Mouse (Mus musculus) limb, embryonic 15.5 days (tissue): ENCODE data around the gene Gm2381. TPM values are rescaled to one million over a fixed set of nuclear protein-coding genes. Genes with fewer than 3 reads are reported as not detected.
"Not testable (repeated sequence)": the region's sequence is repeated elsewhere in the genome, so short reads cannot be mapped to it uniquely, and the experiment has no call there.

Source experiments
- ATAC-seq: fragments of 200-750 bp; cut with Nextera tagmentation; 2 replicates; pipeline ENCODE4 v1.8.0; 2017; ENCODE audit warnings: low read depth, moderate TSS enrichment; ENCODE audit not compliant: insufficient number of reproducible peaks, low FRiP score, low TSS enrichment
- H3K27ac ChIP-seq: fragments of 300-500 bp; sonication (generic); 2 replicates; pipeline ENCODE4 v1.5.1; 2015; ENCODE audit warnings: moderate library complexity, mild to moderate bottlenecking, inconsistent platforms
- H3K27me3 ChIP-seq: fragments of 300-500 bp; sonication (generic); 2 replicates; pipeline ENCODE4 v1.6.1; 2015; ENCODE audit warnings: inconsistent platforms
- H3K36me3 ChIP-seq: fragments of 300-500 bp; sonication (generic); 2 replicates; pipeline ENCODE4 v1.6.1; 2015; ENCODE audit warnings: inconsistent platforms
- H3K4me1 ChIP-seq: fragments of 300-500 bp; sonication (generic); 2 replicates; pipeline ENCODE4 v1.6.1; 2015; ENCODE audit warnings: inconsistent platforms
- H3K4me2 ChIP-seq: fragments of 300-500 bp; sonication (generic); 2 replicates; pipeline ENCODE4 v1.6.1; 2015; ENCODE audit warnings: mild to moderate bottlenecking, inconsistent platforms
- H3K4me3 ChIP-seq: fragments of 300-500 bp; sonication (generic); 2 replicates; pipeline ENCODE4 v1.5.1; 2015; ENCODE audit warnings: mild to moderate bottlenecking, inconsistent platforms
- H3K9ac ChIP-seq: fragments of 300-500 bp; sonication (generic); 2 replicates; pipeline ENCODE4 v1.6.1; 2015; ENCODE audit warnings: inconsistent platforms
- H3K9me3 ChIP-seq: fragments of 300-500 bp; sonication (generic); 2 replicates; pipeline ENCODE4 v1.6.1; 2016; ENCODE audit warnings: inconsistent platforms
- WGBS: fragments of 180-500 bp; shearing (Covaris S2); methylation state at CpG from one replicate; pipeline ENCODE4 v1.1.7; 2015; 5-methylcytosine and 5-hydroxymethylcytosine counted together
- polyA plus RNA-seq: library from polyadenylated mRNA; unstranded; fragments of >200 nt; fragmentation: Nextera tagmentation; extraction: Ambion mirVana; gene quantifications from 2 replicates; pipeline ENCODE4 v1.2.1, GENCODE M21; 2015

Gm2381 gene
- not detected in 2 replicates for polyA plus RNA-seq

GRCm38 (mm10) chr7:42866801-42867458, at the start of gene Gm2381:
TSS of gene Gm2381 (minus strand) at chr7:42867234.
- H3K36me3 ChIP-seq, H3K27me3 ChIP-seq, H3K9ac ChIP-seq, H3K4me1 ChIP-seq, H3K27ac ChIP-seq, ATAC-seq, H3K9me3 ChIP-seq, H3K4me3 ChIP-seq, H3K4me2 ChIP-seq: not testable (repeated sequence)
- WGBS = 81% methylated on average over 8 of the region's 8 CpGs

GRCm38 (mm10) chr7:42898067-42898466, 31.0 kb upstream of the Gm2381 start:
- not testable (repeated sequence) for H3K9ac ChIP-seq, H3K4me1 ChIP-seq, H3K9me3 ChIP-seq, H3K4me3 ChIP-seq, H3K27me3 ChIP-seq, H3K36me3 ChIP-seq, H3K4me2 ChIP-seq, H3K27ac ChIP-seq, ATAC-seq
- WGBS = 80% methylated on average over 2 of the region's 2 CpGs

DNA sequence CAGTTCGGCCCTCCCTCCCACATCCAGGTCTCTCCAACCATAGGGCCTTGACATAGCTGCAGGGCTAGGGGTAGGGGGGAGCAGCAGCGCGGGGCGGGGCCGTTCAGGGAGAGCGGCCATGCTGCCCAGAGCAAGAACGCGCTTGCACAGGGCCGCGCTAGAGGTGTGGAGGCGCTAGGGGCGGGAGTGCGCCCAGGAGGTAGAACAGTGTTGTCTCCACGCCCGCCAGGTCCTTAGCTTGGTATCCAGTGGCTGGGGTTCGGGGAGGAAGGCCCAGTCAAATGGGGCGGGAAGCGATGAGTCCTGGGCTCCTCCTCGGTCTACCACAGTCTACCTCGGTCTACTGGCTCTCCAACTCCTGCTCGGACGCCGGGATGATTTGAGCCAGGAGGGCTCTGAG, 11.1 kb upstream of the Gm2381 start:
- Histone ChIP-seq H3K9me3 (peaks cover 3% of the 10 kb centered on the region), H3K27me3 (no peaks in the 10 kb centered on the region), H3K4me2 (no peak overlapping the region), H3K4me1 (no peaks in the 10 kb centered on the region), H3K9ac (no peak overlapping the region), H3K4me3 (no peak overlapping the region), H3K27ac (no peak overlapping the region), H3K36me3 (no peaks in the 10 kb centered on the region)
- ATAC-seq = no peak
- WGBS = 49% methylated on average over 23 of the region's 23 CpGs

- H3K4me3 ChIP-seq, ATAC-seq: not testable (repeated sequence)
Observed at GRCm38 (mm10) chr7:42838366-42838765, 28.7 kb downstream of the Gm2381 start.

GRCm38 (mm10) chr7:42832221-42832620, 34.8 kb downstream of the Gm2381 start:
- H3K36me3 ChIP-seq = no peaks in the 10 kb centered on the region
- H3K4me3 ChIP-seq = no peak overlapping the region
- H3K9ac ChIP-seq = no peak overlapping the region
- ATAC-seq = no peak
- no peaks in the 10 kb centered on the region for H3K27me3 ChIP-seq
- H3K27ac ChIP-seq = no peak overlapping the region
- H3K9me3 ChIP-seq = no peaks in the 10 kb centered on the region; the same call in 1 of the 2 replicates
- H3K4me2 ChIP-seq = no peak overlapping the region
- WGBS = 82% methylated on average over 3 of the region's 3 CpGs
- no peaks in the 10 kb centered on the region for H3K4me1 ChIP-seq

More at GRCm38 (mm10) chr7:42838366-42838765, 28.7 kb downstream of the Gm2381 start:
- H3K9me3 ChIP-seq, H3K27me3 ChIP-seq, H3K27ac ChIP-seq, H3K4me2 ChIP-seq, H3K4me1 ChIP-seq, H3K9ac ChIP-seq, H3K36me3 ChIP-seq: not testable (repeated sequence)

DNA sequence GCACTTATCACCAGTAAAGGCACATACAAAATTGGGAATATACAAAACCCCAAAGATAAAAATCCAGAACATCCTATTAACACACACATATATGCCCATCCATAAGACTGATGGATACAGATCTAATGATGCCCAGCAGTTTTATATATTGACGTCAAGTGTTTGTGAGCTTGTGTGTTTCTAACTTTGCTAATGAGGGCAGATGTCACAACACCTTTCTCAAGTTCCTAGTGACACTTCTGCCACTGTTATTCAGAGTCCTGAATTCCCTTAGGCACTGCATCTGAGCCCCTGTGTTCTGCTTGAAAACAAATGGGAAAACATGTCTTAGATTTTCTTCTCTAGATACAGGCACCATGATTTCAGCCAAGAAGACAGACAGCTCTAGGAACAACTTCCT, 73.6 kb downstream of the Gm2381 start, which contains the start of gene Vmn2r62:
Gene Vmn2r62 (minus strand): TSS at position 101 of the 400 bp plus-strand sequence.
- not testable (repeated sequence) for H3K4me3 ChIP-seq, H3K36me3 ChIP-seq, H3K27ac ChIP-seq, H3K4me2 ChIP-seq, H3K9ac ChIP-seq, ATAC-seq, H3K27me3 ChIP-seq, H3K4me1 ChIP-seq, H3K9me3 ChIP-seq
- WGBS = no CpG with 5 or more reads among the region's 1 CpGs

Other genes with a start within 250 kb of the Gm2381 start
- gene Zfp976, start 224.6 kb downstream of the Gm2381 start, polyA plus RNA-seq = 2.8 and 3.0 TPM in 2 replicates
- 6.9 and 7.6 TPM in 2 replicates for gene Zfp975, start 174.5 kb downstream of the Gm2381 start, polyA plus RNA-seq
- gene Gm17067, start 140.2 kb downstream of the Gm2381 start, polyA plus RNA-seq = not detected in 2 replicates
- gene Vmn2r62, start 73.7 kb downstream of the Gm2381 start, polyA plus RNA-seq = not detected in 2 replicates
- not detected in 2 replicates for gene Vmn2r63, start 66.6 kb upstream of the Gm2381 start, polyA plus RNA-seq
- gene Gm9268, start 151.5 kb upstream of the Gm2381 start, polyA plus RNA-seq = not detected in 2 replicates
- gene Zfp936, start 247.0 kb upstream of the Gm2381 start, polyA plus RNA-seq = not detected in 2 replicates